Mouse (Mus musculus): ENCODE results near the gene Dnajc11. TPM values are rescaled to one million over a fixed set of nuclear protein-coding genes. Genes with fewer than 3 reads are reported as not detected.

The Dnajc11 gene
- polyA plus RNA-seq, 1 experiment from 2014 or later = 94.4 TPM

DNA sequence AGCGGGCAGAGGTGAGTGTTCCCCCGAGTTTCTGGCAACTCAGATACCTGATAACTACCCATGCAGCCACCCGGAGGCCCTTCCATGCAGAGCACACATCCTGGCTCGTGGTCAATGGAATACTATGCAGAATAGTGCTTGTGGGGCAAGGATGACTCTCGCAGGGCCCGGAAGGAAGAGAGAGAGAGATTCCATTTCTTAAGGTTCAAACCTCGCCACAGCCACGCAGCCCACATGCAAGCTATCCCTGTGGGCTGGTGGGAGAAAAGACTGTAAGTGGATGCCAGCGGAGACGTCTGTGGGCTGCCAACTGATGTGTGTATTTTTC, 54.5 kb downstream of the Dnajc11 start:
- ATAC-seq (replicated peaks; ENCODE audit: low FRiP score) (no peak), DNase-seq (ENCODE audit: low spot score) (no peak)
- H3K4me3 ChIP-seq (ENCODE audit: low read depth, low read length) = peak overlapping the region; percentile 84
- peaks cover 8% of the 10 kb centered on the region for H3K36me3 ChIP-seq (ENCODE audit: control insufficient read depth, insufficient read depth, low read length)
- WGBS = 30% methylated on average over 10 of the region's 10 CpGs
- H3K9ac ChIP-seq (ENCODE audit: low read length) = peak overlapping the region; percentile 96
- H3K9me3 ChIP-seq (ENCODE audit: control insufficient read depth, low read length) = no peaks in the 10 kb centered on the region
- peak overlapping the region; percentile 80 for H3K4me2 ChIP-seq (ENCODE audit: low read depth, low read length, severe bottlenecking)
- no peak overlapping the region for H3K27ac ChIP-seq (ENCODE audit: low read depth, low read length)
- H3K4me1 ChIP-seq (replicated peaks; ENCODE audit: control insufficient read depth, insufficient read depth, low read length) = peaks cover 4% of the 10 kb centered on the region
- no peaks in the 10 kb centered on the region for H3K27me3 ChIP-seq (ENCODE audit: control insufficient read depth, insufficient read depth, low read length)

DNA sequence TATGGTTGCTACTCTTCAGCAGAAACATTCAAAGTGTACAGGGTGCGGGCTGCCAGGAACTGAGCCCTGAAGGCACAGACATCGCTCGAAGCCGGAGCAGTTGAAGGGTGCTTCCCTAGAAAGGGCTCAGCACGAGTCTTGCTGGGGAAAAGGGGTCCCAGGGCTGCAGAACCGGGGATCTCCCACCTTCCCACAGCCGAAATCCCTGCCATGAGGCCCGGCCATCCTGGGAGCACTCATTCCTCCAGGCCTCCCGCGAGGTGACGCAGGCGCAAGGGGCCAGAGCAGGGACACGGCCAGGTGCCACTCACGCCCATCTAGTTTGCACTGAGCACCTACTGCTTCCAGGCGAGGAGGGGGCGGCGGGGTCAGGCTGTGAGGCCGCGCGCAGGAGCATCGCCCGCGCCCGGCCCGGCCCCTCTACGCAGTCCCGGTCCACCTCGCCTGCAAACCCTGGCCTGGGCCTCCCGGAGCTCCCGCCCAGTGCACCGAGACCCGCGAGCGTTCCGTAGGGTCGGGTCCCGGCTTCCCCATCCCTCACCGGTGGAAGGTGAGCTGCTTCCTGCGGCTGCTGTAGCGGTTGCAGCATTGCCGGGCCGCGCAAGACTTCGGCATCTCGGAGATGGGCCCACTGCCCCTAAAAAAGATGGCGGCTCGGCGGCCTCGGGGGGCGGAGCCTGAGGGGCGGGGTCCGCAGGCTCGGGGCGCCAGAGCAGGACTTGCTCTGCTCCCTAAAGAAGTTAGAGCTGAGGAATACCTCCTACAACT, 55.0 kb downstream of the Dnajc11 start, which contains the start of gene Thap3:
Gene Thap3 (minus strand): TSS at position 656 of the 768 bp plus-strand sequence.
- Histone ChIP-seq H3K36me3 (ENCODE audit: control insufficient read depth, insufficient read depth, low read length) (peaks cover 8% of the 10 kb centered on the region), H3K9ac (ENCODE audit: low read length) (peak within 1 kb of the TSS; percentile 96), H3K4me3 (ENCODE audit: low read depth, low read length) (peak within 1 kb of the TSS; percentile 84), H3K9me3 (ENCODE audit: control insufficient read depth, low read length) (no peaks in the 10 kb centered on the region), H3K4me2 (ENCODE audit: low read depth, low read length, severe bottlenecking) (peak within 1 kb of the TSS; percentile 80), H3K27ac (ENCODE audit: low read depth, low read length) (peak within 1 kb of the TSS; percentile 48; the same call in 1 of the 2 replicates), H3K4me1 (replicated peaks; ENCODE audit: control insufficient read depth, insufficient read depth, low read length) (peaks cover 4% of the 10 kb centered on the region), H3K27me3 (ENCODE audit: control insufficient read depth, insufficient read depth, low read length) (no peaks in the 10 kb centered on the region)
- DNase-seq (ENCODE audit: low spot score) = peak; percentile 89
- peak; percentile 81 for ATAC-seq (replicated peaks; ENCODE audit: low FRiP score)
- 1% methylated on average over 54 of the region's 54 CpGs for WGBS

- H3K4me3 ChIP-seq (ENCODE audit: low read depth, low read length) = peak overlapping the region; percentile 84
- 29% methylated on average over 6 of the region's 6 CpGs for WGBS
- H3K27ac ChIP-seq (ENCODE audit: low read depth, low read length) = no peak overlapping the region
- peak overlapping the region; percentile 96 for H3K9ac ChIP-seq (ENCODE audit: low read length)
- H3K9me3 ChIP-seq (ENCODE audit: control insufficient read depth, low read length) = no peaks in the 10 kb centered on the region
- peak overlapping the region; percentile 80; the same call in 1 of the 2 replicates for H3K4me2 ChIP-seq (ENCODE audit: low read depth, low read length, severe bottlenecking)
- ATAC-seq (replicated peaks; ENCODE audit: low FRiP score) (peak; percentile 37; the same call in 1 of the 2 replicates), DNase-seq (ENCODE audit: low spot score) (no peak)
- H3K36me3 ChIP-seq (ENCODE audit: control insufficient read depth, insufficient read depth, low read length) = peaks cover 8% of the 10 kb centered on the region
- no peaks in the 10 kb centered on the region for H3K27me3 ChIP-seq (ENCODE audit: control insufficient read depth, insufficient read depth, low read length)
- H3K4me1 ChIP-seq (replicated peaks; ENCODE audit: control insufficient read depth, insufficient read depth, low read length) = peaks cover 7% of the 10 kb centered on the region
These were observed 55.6 kb downstream of the Dnajc11 start for GRCm38 (mm10) chr4:151989110-151989488.

DNA sequence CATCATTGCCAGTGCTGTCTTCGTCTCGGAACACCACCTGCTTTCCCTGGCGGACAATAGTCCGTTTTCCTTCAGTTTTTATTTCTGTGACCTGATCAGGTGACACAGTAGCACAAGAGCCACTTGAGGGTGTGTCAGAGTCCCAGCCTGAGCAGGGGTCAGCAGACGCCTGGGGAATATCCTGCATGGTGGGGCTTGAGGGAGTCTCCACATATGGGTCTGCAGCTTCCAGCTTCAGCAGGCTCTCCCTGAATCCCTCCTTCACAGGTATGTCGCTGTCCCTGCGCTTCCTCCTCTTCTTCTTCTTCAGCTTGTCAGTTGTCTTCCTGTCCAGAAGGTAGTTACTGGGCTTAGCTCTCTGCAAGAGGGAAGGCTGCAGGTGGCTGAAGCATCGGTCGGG, 58.6 kb downstream of the Dnajc11 start:
- DNase-seq (ENCODE audit: low spot score) = no peak
- WGBS = 93% methylated on average over 9 of the region's 9 CpGs

DNA sequence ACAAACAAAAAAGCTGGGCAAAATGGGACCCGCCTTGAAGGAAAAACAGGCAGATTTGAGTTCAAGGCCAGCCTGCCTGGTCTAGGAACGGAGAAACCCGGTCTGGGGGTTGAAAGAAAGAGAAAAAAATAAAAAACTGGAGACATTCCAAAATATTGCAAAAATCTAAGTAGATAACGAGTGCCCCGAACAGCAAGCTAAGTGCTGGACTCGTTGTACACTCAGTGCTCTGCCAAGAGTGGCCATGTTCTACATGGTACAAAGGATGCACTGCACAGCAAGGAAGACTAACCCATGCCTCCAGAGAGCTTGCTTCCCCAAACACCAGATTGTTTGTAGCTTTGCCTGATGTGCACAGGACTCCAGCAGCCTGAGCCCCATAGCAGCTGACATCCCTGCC, 59.5 kb downstream of the Dnajc11 start:
- ATAC-seq (replicated peaks; ENCODE audit: low FRiP score) (no peak), DNase-seq (ENCODE audit: low spot score) (no peak)
- Histone ChIP-seq H3K4me2 (ENCODE audit: low read depth, low read length, severe bottlenecking) (no peak overlapping the region), H3K9ac (ENCODE audit: low read length) (no peak overlapping the region), H3K27me3 (ENCODE audit: control insufficient read depth, insufficient read depth, low read length) (no peaks in the 10 kb centered on the region), H3K27ac (ENCODE audit: low read depth, low read length) (no peak overlapping the region), H3K9me3 (ENCODE audit: control insufficient read depth, low read length) (no peaks in the 10 kb centered on the region), H3K4me3 (ENCODE audit: low read depth, low read length) (no peak overlapping the region), H3K36me3 (ENCODE audit: control insufficient read depth, insufficient read depth, low read length) (peaks cover 8% of the 10 kb centered on the region), H3K4me1 (replicated peaks; ENCODE audit: control insufficient read depth, insufficient read depth, low read length) (peaks cover 8% of the 10 kb centered on the region)
- 86% methylated on average over 6 of the region's 6 CpGs for WGBS

More for the DNA sequence above, 58.6 kb downstream of the Dnajc11 start:
- no peak for ATAC-seq (replicated peaks; ENCODE audit: low FRiP score)
- peaks cover 8% of the 10 kb centered on the region for H3K36me3 ChIP-seq (ENCODE audit: control insufficient read depth, insufficient read depth, low read length)
- no peaks in the 10 kb centered on the region for H3K9me3 ChIP-seq (ENCODE audit: control insufficient read depth, low read length)
- H3K9ac ChIP-seq (ENCODE audit: low read length) = no peak overlapping the region
- H3K27ac ChIP-seq (ENCODE audit: low read depth, low read length) = no peak overlapping the region
- H3K27me3 ChIP-seq (ENCODE audit: control insufficient read depth, insufficient read depth, low read length) = no peaks in the 10 kb centered on the region
- H3K4me1 ChIP-seq (replicated peaks; ENCODE audit: control insufficient read depth, insufficient read depth, low read length) = peaks cover 10% of the 10 kb centered on the region
- no peak overlapping the region for H3K4me3 ChIP-seq (ENCODE audit: low read depth, low read length)
- no peak overlapping the region for H3K4me2 ChIP-seq (ENCODE audit: low read depth, low read length, severe bottlenecking)

DNA sequence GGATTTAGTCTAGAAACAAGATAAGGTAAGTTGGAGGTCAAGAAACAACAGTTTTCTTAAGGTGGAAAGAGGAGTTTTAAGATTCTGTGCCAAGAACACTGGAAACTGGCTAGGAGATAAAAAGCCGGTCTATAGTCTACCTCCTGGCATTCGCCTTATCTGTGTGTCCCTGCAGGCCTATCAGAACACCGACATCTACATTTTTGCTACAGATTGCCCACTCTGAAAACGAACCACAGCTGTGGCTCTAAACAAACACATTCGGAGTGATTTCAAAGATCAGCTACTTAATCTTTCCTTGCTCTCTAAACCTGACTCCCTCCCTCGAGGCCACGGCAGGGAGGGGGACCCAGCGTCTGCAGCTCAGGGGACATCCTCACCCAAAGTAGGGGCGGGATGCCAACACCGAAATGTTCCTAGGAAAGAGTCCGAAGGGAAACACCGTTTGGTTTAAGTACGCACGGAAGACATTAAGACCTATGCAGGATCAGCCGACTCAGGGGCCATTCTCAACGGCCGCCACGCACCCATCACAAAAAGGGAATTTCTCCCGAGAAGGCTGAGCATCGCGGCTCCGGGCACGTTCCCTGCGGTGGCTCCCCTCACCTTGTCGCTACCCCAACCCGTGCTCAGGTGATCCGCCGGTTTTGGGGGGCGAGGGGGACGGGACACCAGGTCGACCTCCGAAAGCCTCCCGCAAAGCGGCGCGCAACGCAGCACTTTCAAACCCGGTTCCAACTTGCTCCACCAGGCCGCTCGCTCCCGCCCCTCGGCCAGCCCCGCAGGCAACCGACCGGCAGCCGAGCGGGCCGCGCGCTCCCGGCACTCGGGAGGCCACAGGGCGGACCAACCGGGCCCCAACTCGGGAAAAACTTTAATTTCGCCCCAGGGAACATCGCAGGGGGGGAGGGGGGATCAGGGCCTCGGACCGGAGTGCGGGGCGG, 61.0 kb downstream of the Dnajc11 start:
- peaks cover 6% of the 10 kb centered on the region; the same call in 1 of the 2 replicates for H3K4me1 ChIP-seq (replicated peaks; ENCODE audit: control insufficient read depth, insufficient read depth, low read length)
- WGBS = under 1% methylated on average over 61 of the region's 61 CpGs
- peak; percentile 73 for DNase-seq (ENCODE audit: low spot score)
- H3K4me2 ChIP-seq (ENCODE audit: low read depth, low read length, severe bottlenecking) = peak overlapping the region; percentile 83
- H3K36me3 ChIP-seq (ENCODE audit: control insufficient read depth, insufficient read depth, low read length) = peaks cover 8% of the 10 kb centered on the region
- no peak overlapping the region; the same call in 1 of the 2 replicates for H3K27ac ChIP-seq (ENCODE audit: low read depth, low read length)
- H3K9ac ChIP-seq (ENCODE audit: low read length) = peak overlapping the region; percentile 93
- no peaks in the 10 kb centered on the region for H3K9me3 ChIP-seq (ENCODE audit: control insufficient read depth, low read length)
- H3K27me3 ChIP-seq (ENCODE audit: control insufficient read depth, insufficient read depth, low read length) = no peaks in the 10 kb centered on the region
- H3K4me3 ChIP-seq (ENCODE audit: low read depth, low read length) = peak overlapping the region; percentile 99
- no peak for ATAC-seq (replicated peaks; ENCODE audit: low FRiP score)

DNA sequence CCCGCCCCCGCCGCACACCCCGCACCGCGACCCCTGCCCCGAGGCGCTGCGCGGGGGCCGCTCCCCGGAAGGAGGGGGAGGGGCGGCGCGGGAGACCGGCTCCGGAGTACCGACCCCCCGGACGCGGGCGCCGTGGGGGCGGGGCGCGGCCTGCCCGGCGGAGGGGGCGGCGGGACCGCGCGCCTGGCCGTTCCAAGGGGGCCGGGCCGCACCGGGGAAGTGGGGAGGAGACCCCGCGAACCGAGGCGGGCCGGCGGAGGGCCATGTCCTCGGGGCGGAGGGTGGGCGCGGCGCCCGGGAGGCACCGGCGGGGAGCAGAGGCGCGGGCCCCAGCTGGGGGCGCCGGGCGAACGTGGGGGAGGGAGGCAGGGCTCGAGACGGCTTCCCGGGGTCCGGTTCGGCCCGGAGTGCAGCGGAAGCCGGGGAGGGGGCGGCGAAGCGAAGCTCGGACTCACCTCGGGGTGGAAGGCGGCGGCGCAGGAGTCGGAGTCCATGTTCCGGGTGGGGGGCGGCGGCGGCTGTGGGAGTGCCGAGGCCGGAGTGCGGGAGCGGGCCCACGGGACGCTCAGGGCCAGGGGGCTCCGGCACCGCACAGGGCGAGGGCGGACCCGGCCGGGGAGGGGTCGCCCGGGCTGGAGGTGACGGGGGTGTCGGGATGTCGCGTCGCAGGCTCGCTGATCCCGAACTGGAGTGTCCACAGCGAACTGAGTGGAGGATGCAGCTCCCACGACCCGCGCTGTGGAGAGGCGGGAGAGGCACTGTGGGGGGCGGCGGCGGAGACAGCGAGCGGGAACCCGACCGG, 62.1 kb downstream of the Dnajc11 start:
- peak overlapping the region; percentile 99 for H3K4me3 ChIP-seq (ENCODE audit: low read depth, low read length)
- DNase-seq (ENCODE audit: low spot score) (peak; percentile 83), ATAC-seq (replicated peaks; ENCODE audit: low FRiP score) (peak; percentile 4)
- peak overlapping the region; percentile 62 for H3K27ac ChIP-seq (ENCODE audit: low read depth, low read length)
- peaks cover 8% of the 10 kb centered on the region for H3K36me3 ChIP-seq (ENCODE audit: control insufficient read depth, insufficient read depth, low read length)
- no peaks in the 10 kb centered on the region for H3K9me3 ChIP-seq (ENCODE audit: control insufficient read depth, low read length)
- WGBS = under 1% methylated on average over 93 of the region's 111 CpGs
- H3K4me1 ChIP-seq (replicated peaks; ENCODE audit: control insufficient read depth, insufficient read depth, low read length) = peaks cover 6% of the 10 kb centered on the region; the same call in 1 of the 2 replicates
- peak overlapping the region; percentile 93 for H3K9ac ChIP-seq (ENCODE audit: low read length)
- H3K4me2 ChIP-seq (ENCODE audit: low read depth, low read length, severe bottlenecking) = peak overlapping the region; percentile 83
- no peaks in the 10 kb centered on the region for H3K27me3 ChIP-seq (ENCODE audit: control insufficient read depth, insufficient read depth, low read length)
